Mouse (Mus musculus) spleen, adult 2 months (tissue): Measurements from ENCODE around the gene Hs2st1.

Experiments used
- CTCF ChIP-seq: fragments of 200-500 bp; IDR thresholded peaks from 2 replicates; pipeline ENCODE4 v1.5.1; 2011; ENCODE audit warnings: mild to moderate bottlenecking, inconsistent platforms; ENCODE audit not compliant: insufficient read depth, insufficient read length, insufficient replicate concordance; ENCODE audit errors: extremely low read depth
- POLR2A ChIP-seq: fragments of 200-500 bp; IDR thresholded peaks from 2 replicates; pipeline ENCODE4 v1.6.1; 2011; ENCODE audit warnings: low read depth, low read length, inconsistent platforms

- TF ChIP-seq POLR2A (no peak), CTCF (no peak)
Observed at GRCm38 (mm10) chr3:144433039-144433438, 136.9 kb downstream of the Hs2st1 start.
